Mouse (Mus musculus) ovary, postnatal 36 days (tissue): Measurements from ENCODE around the gene Ghitm.
A peak's percentile ranks its signal among the peaks of the same experiment; 100 is the strongest.
"Not testable (repeated sequence)": the region's sequence is repeated elsewhere in the genome, so short reads cannot be mapped to it uniquely, and the experiment has no call there.

ENCODE experiments used
- DNase-seq: peaks from one replicate; pipeline ENCODE4 v3.0.0; 2022; ENCODE audit warnings: low spot score, mixed read lengths

The Ghitm gene

GRCm38 (mm10) chr14:37135127-37135593, at the start of gene Ghitm:
Gene Ghitm (minus strand): TSS chr14:37135272.
- DNase-seq, result peak; percentile 93

- no peak for DNase-seq
These were observed 49.8 kb upstream of the Ghitm start for GRCm38 (mm10) chr14:37184871-37185270.

GRCm38 (mm10) chr14:37174484-37174883, 39.4 kb upstream of the Ghitm start:
- no peak for DNase-seq

GRCm38 (mm10) chr14:37165266-37165926, 30.3 kb upstream of the Ghitm start:
- no peak for DNase-seq

- no peak for DNase-seq
These were observed 29.4 kb upstream of the Ghitm start for GRCm38 (mm10) chr14:37164392-37165032.

GRCm38 (mm10) chr14:37163277-37163956, 28.3 kb upstream of the Ghitm start:
- no peak for DNase-seq

GRCm38 (mm10) chr14:37154391-37154790, 19.3 kb upstream of the Ghitm start:
- DNase-seq, result no peak

- DNase-seq, result no peak
These were observed 4.1 kb upstream of the Ghitm start for GRCm38 (mm10) chr14:37139051-37139710.

- DNase-seq, result not testable (repeated sequence)
These were observed 2.5 kb upstream of the Ghitm start for GRCm38 (mm10) chr14:37137596-37137995.

GRCm38 (mm10) chr14:37136110-37136509, 1.0 kb upstream of the Ghitm start:
- DNase-seq, result no peak

- DNase-seq, result no peak
These were observed 599 bp upstream of the Ghitm start for GRCm38 (mm10) chr14:37135671-37136070.

- no peak for DNase-seq
These were observed 557 bp downstream of the Ghitm start for GRCm38 (mm10) chr14:37134304-37135126.

GRCm38 (mm10) chr14:37127652-37128051, 7.4 kb downstream of the Ghitm start:
- no peak for DNase-seq

- DNase-seq, result no peak
These were observed 15.8 kb downstream of the Ghitm start for GRCm38 (mm10) chr14:37119233-37119632.

- DNase-seq, result no peak
These were observed 21.1 kb downstream of the Ghitm start, which contains the start of gene 2610528A11Rik for GRCm38 (mm10) chr14:37113922-37114321. Gene 2610528A11Rik (minus strand): TSS chr14:37114022.

GRCm38 (mm10) chr14:37112931-37113330, 22.1 kb downstream of the Ghitm start:
- DNase-seq, result peak; percentile 6

- no peak for DNase-seq
These were observed 23.7 kb downstream of the Ghitm start for GRCm38 (mm10) chr14:37111371-37111770.

- no peak for DNase-seq
These were observed 24.6 kb downstream of the Ghitm start for GRCm38 (mm10) chr14:37110456-37110855.

- DNase-seq, result no peak
These were observed 25.1 kb downstream of the Ghitm start for GRCm38 (mm10) chr14:37109975-37110374.

- no peak for DNase-seq
These were observed 25.6 kb downstream of the Ghitm start for GRCm38 (mm10) chr14:37109460-37109859.

- DNase-seq, result no peak
These were observed 29.2 kb downstream of the Ghitm start for GRCm38 (mm10) chr14:37105846-37106245.
